Mouse (Mus musculus): ENCODE results near the gene Dhx29.
"Not testable (repeated sequence)": the region's sequence is repeated elsewhere in the genome, so short reads cannot be mapped to it uniquely, and the experiment has no call there.

The Dhx29 gene

GRCm38 (mm10) chr13:112987532-112987943, 60.3 kb downstream of the Dhx29 start, which contains the start of gene Ccno:
Gene Ccno (plus strand): TSS chr13:112987802.
- DNase-seq (ENCODE audit: low spot score): peak; percentile 96

- DNase-seq (ENCODE audit: low spot score): no peak
Measured at GRCm38 (mm10) chr13:112987991-112988390, 60.7 kb downstream of the Dhx29 start.

- DNase-seq (ENCODE audit: low spot score): no peak
Measured at GRCm38 (mm10) chr13:112988866-112989265, 61.6 kb downstream of the Dhx29 start.

- DNase-seq (ENCODE audit: low spot score): no peak
Measured at GRCm38 (mm10) chr13:112989541-112989940, 62.3 kb downstream of the Dhx29 start.

- DNase-seq (ENCODE audit: low spot score): no peak
Measured at GRCm38 (mm10) chr13:112990346-112990745, 63.1 kb downstream of the Dhx29 start.

- DNase-seq (ENCODE audit: low spot score): no peak
Measured at GRCm38 (mm10) chr13:112993531-112994152, 66.4 kb downstream of the Dhx29 start, which contains the start of gene Mcidas. Gene Mcidas (plus strand): TSS chr13:112993845.

GRCm38 (mm10) chr13:112994191-112994590, 66.9 kb downstream of the Dhx29 start:
- peak; percentile 77 for DNase-seq (ENCODE audit: low spot score)

- DNase-seq (ENCODE audit: low spot score): no peak
Measured at GRCm38 (mm10) chr13:112996407-112996806, 69.2 kb downstream of the Dhx29 start.

- no peak for DNase-seq (ENCODE audit: low spot score)
Measured at GRCm38 (mm10) chr13:112997369-112997768, 70.1 kb downstream of the Dhx29 start.

- no peak for DNase-seq (ENCODE audit: low spot score)
Measured at GRCm38 (mm10) chr13:112998427-112999201, 71.4 kb downstream of the Dhx29 start.

- no peak for DNase-seq (ENCODE audit: low spot score)
Measured at GRCm38 (mm10) chr13:113000090-113000489, 72.8 kb downstream of the Dhx29 start.

- peak; percentile 81 for DNase-seq (ENCODE audit: low spot score)
Measured at GRCm38 (mm10) chr13:113000576-113001318, 73.5 kb downstream of the Dhx29 start.

- DNase-seq (ENCODE audit: low spot score): no peak
Measured at GRCm38 (mm10) chr13:113012683-113013082, 85.4 kb downstream of the Dhx29 start.

- DNase-seq (ENCODE audit: low spot score): not testable (repeated sequence)
Measured at GRCm38 (mm10) chr13:113013174-113013953, 86.1 kb downstream of the Dhx29 start.

All from lung, postnatal 25 days (tissue).